In the genomic region with DNA sequence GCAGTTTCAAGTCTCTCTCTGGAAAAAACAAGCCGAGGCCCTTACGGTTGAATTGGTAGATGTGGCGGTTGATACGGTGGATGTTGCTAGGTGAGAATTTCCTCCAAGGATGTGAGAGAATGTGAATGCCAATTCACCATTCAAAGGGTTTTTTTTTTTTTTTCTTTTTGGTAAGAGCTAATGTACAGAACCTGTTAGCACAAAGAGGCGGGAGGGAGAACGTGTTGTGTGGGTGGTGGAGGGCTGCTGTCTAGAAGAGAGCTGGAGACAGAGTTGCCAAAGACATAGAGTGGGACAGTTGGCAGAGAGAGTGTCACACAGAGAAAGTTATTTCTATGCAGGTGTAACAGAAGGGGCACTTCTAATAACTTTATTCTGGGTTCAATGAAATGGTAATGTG, we compare ENCODE assay signal across 8 mouse cellular contexts.
"Had no signal": no experiment of that assay in that cellular context is flagged by ENCODE, and none has a peak within 500 bp of the region (broad histone marks: within the 10 kb centered on the region; RNA-seq: fewer than 3 reads in every experiment).

No protein-coding gene starts in this region.

- DNase-seq: kidney, adult 18-20 months; kidney, postnatal 10 days; kidney, postnatal 4 days; lung, adult 2 months; lung, postnatal 36 days; spleen, adult 18-20 months; thymus, adult 2 months; thymus, postnatal 25 days had no signal
